Mouse (Mus musculus) limb, embryonic 15.5 days (tissue): ENCODE measurements at regions not wholly inside any gene's neighbourhood (a gene's known extent, or its start where the extent isn't known, plus 50 kb on each side); places are given as distances from the start of the nearest gene placed in this dataset.

ENCODE experiments used
- ATAC-seq: fragments of 200-750 bp; cut with Nextera tagmentation; 2 replicates; pipeline ENCODE4 v1.8.0; 2017; ENCODE audit warnings: low read depth, moderate TSS enrichment; ENCODE audit not compliant: insufficient number of reproducible peaks, low FRiP score, low TSS enrichment
- H3K27ac ChIP-seq: fragments of 300-500 bp; sonication (generic); 2 replicates; pipeline ENCODE4 v1.5.1; 2015; ENCODE audit warnings: moderate library complexity, mild to moderate bottlenecking, inconsistent platforms
- H3K27me3 ChIP-seq: fragments of 300-500 bp; sonication (generic); 2 replicates; pipeline ENCODE4 v1.6.1; 2015; ENCODE audit warnings: inconsistent platforms
- H3K36me3 ChIP-seq: fragments of 300-500 bp; sonication (generic); 2 replicates; pipeline ENCODE4 v1.6.1; 2015; ENCODE audit warnings: inconsistent platforms
- H3K4me1 ChIP-seq: fragments of 300-500 bp; sonication (generic); 2 replicates; pipeline ENCODE4 v1.6.1; 2015; ENCODE audit warnings: inconsistent platforms
- H3K4me2 ChIP-seq: fragments of 300-500 bp; sonication (generic); 2 replicates; pipeline ENCODE4 v1.6.1; 2015; ENCODE audit warnings: mild to moderate bottlenecking, inconsistent platforms
- H3K4me3 ChIP-seq: fragments of 300-500 bp; sonication (generic); 2 replicates; pipeline ENCODE4 v1.5.1; 2015; ENCODE audit warnings: mild to moderate bottlenecking, inconsistent platforms
- H3K9ac ChIP-seq: fragments of 300-500 bp; sonication (generic); 2 replicates; pipeline ENCODE4 v1.6.1; 2015; ENCODE audit warnings: inconsistent platforms
- H3K9me3 ChIP-seq: fragments of 300-500 bp; sonication (generic); 2 replicates; pipeline ENCODE4 v1.6.1; 2016; ENCODE audit warnings: inconsistent platforms
- WGBS: fragments of 180-500 bp; shearing (Covaris S2); methylation state at CpG from one replicate; pipeline ENCODE4 v1.1.7; 2015; 5-methylcytosine and 5-hydroxymethylcytosine counted together

DNA sequence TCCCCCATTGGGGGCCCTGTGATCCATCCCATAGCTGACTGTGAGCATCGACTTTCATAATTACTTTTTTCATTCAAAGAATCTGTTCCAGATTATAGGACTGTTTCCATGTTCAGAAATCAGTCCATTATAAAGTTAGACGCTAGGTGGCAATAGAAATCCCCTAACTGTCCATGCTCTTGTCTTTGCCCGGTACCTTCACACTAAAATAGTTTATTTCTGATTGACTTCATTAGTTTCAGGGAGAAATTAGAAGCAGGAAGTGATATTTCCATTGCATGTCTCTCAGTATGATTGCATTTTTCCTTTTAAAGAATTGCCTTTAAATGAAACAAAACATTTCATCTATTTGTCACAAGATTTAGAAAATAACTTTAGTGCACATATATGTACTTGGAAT lies 131.7 kb downstream of the Fbxo8 start:
- Histone ChIP-seq H3K4me2 (no peak overlapping the region), H3K27me3 (no peaks in the 10 kb centered on the region), H3K9me3 (no peaks in the 10 kb centered on the region), H3K4me3 (no peak overlapping the region), H3K36me3 (no peaks in the 10 kb centered on the region), H3K4me1 (no peaks in the 10 kb centered on the region), H3K9ac (no peak overlapping the region), H3K27ac (no peak overlapping the region)
- no peak for ATAC-seq
- 8% methylated on average over 3 of the region's 3 CpGs for WGBS

DNA sequence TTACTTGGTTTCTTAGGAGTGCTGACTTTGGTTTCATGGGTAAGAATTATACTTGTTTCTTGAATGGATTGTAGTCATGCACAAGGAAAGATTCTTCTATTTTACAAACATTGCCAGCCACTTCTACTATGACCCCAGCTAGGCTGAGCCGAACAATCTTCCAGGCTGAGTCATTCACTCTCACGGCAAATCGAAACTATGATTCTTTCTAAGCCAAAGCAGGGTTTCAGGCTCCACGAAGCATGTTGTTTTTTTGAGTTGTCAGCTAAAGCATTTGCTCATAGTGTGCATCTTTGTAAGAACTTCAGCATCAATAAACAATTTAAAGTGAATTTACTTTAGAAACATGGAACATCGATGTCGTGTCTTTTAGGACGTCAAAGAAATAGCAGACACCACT lies 133.5 kb downstream of the Fbxo8 start:
- H3K27ac ChIP-seq, result no peak overlapping the region
- ATAC-seq, result no peak
- no peaks in the 10 kb centered on the region for H3K9me3 ChIP-seq
- H3K36me3 ChIP-seq, result no peaks in the 10 kb centered on the region
- no peaks in the 10 kb centered on the region for H3K27me3 ChIP-seq
- no peak overlapping the region for H3K4me3 ChIP-seq
- no peak overlapping the region for H3K4me2 ChIP-seq
- H3K9ac ChIP-seq, result no peak overlapping the region
- no peaks in the 10 kb centered on the region for H3K4me1 ChIP-seq
- WGBS, result 82% methylated on average over 7 of the region's 7 CpGs

DNA sequence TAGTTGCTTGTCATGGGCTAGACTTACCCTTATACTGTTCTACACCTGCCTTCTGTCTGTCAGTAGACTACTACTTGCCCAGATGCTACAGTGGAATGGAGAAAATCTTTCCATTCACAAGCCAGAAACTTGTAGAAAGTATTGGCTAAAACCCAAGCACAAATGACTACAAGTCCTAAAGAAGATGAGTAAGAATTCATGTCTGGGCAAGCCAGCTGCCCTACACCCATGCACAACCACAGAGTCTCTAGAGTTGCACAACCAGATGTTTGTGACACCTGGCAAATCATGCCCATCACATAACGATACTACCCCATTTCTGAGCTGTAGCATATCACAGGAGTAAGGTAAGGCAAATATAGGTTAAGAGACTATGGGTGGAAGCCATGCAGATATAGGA lies 144.5 kb downstream of the Fbxo8 start:
- H3K36me3 ChIP-seq, result no peaks in the 10 kb centered on the region

DNA sequence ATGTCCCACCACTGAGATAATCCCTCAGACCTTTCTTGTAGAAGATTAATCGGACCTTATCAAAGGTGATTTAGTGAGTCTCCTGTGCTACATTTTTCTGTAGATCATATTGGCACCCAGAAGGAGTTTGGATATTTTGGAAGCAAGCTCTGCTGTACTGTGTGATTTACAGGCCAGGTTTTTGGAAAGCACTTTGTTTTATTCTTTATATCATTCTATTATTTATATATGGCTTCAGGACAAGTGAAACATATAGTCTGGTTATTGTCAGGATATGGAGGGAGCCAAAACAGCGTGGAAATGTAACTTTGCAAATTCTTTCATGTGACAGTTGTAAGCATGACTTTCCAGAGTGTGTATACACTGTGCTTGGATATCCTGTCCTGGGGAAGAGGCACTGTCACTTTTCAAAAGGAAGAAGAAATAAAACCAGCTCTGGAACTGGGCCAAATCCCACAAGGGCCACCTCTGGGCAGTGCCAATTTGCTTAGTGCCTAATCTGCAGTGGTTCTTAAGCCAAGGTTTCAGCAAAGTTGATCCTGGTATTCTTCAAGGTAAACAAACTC lies 149.8 kb downstream of the Fbxo8 start:
- H3K36me3 ChIP-seq, result no peaks in the 10 kb centered on the region
- H3K27me3 ChIP-seq, result no peaks in the 10 kb centered on the region
- H3K4me2 ChIP-seq, result no peak overlapping the region
- no peak overlapping the region for H3K4me3 ChIP-seq
- H3K9ac ChIP-seq, result no peak overlapping the region
- H3K27ac ChIP-seq, result no peak overlapping the region
- ATAC-seq, result no peak
- WGBS, result 71% methylated on average over 2 of the region's 2 CpGs
- no peaks in the 10 kb centered on the region for H3K9me3 ChIP-seq
- H3K4me1 ChIP-seq, result no peaks in the 10 kb centered on the region

More for the DNA sequence above, 144.5 kb downstream of the Fbxo8 start:
- Histone ChIP-seq H3K4me2 (no peak overlapping the region), H3K9me3 (no peaks in the 10 kb centered on the region), H3K27ac (no peak overlapping the region), H3K4me3 (no peak overlapping the region), H3K4me1 (no peaks in the 10 kb centered on the region), H3K27me3 (no peaks in the 10 kb centered on the region), H3K9ac (no peak overlapping the region)
- 76% methylated on average over 1 of the region's 1 CpGs for WGBS
- ATAC-seq, result no peak

DNA sequence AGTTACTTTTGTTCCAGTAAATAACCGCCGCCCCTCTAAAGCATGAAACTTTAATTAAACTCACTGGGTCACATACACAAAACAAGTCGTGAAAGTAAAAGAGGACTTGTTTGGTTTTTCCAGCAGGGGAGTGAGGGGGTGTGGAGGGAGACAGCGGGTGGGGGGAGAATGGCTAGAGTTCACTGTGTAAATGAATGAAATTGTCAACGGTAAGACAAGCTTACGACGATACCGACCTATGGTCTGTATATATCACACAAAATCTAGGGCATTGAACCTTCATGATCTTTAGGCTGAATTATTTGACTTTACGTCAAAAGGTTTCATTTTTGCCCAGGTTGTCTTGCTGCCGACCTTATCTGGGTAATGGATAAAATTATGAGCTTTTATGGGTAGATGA lies 155.5 kb downstream of the Fbxo8 start:
- Histone ChIP-seq H3K27ac (no peak overlapping the region), H3K9me3 (no peaks in the 10 kb centered on the region), H3K4me1 (0 out of 2 replicates have a peak, but pooled peaks cover 5% of the 10 kb centered on the region), H3K36me3 (no peaks in the 10 kb centered on the region), H3K9ac (no peak overlapping the region), H3K4me2 (no peak overlapping the region), H3K27me3 (no peaks in the 10 kb centered on the region), H3K4me3 (0 out of 2 replicates have a peak overlapping the region, but pooled peaks have one; percentile 0)
- 34% methylated on average over 10 of the region's 10 CpGs for WGBS
- no peak for ATAC-seq

DNA sequence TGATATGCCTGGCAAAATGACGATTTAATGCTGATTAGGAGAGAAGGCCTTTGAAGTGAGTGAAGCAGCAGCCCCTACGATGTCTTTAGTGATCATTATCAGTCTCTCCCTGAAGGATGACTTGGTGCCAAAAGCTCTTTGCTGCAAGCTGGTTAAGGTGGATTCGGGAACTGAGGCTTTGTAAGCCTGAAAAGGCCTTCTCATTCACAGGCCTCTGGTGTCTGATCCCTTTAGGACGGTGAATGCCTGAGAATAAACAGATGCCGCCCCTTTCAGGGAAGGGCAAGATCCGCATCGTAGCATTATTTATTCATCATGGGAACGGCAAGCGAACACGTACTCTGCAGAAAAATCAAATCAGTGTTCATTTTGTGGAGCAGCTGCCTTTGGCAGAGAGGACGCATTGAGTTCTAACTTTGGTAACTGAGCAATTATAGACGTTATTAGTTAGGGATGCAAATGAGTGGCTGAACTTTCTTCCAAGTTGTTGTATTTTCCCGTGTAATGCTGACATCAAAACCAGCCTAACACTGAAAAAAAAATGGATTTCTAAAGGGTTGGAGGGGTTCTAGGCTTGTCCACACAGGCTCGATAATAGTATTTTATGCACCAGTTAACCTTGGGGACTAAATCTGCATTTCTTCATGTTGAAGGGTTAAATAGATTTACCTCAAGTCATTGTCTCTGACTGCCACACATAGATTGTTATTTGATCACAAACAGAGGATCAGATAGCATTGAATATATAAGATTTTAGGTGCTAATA lies 156.2 kb downstream of the Fbxo8 start:
- WGBS, result 25% methylated on average over 14 of the region's 14 CpGs
- no peak for ATAC-seq
- no peak overlapping the region for H3K27ac ChIP-seq
- no peaks in the 10 kb centered on the region for H3K9me3 ChIP-seq
- H3K4me2 ChIP-seq, result 0 out of 2 replicates have a peak overlapping the region, but pooled peaks have one; percentile 19
- H3K4me3 ChIP-seq, result peak overlapping the region; percentile 0; the same call in 1 of the 2 replicates
- H3K4me1 ChIP-seq, result 0 out of 2 replicates have a peak, but pooled peaks cover 5% of the 10 kb centered on the region
- no peaks in the 10 kb centered on the region for H3K27me3 ChIP-seq
- H3K9ac ChIP-seq, result no peak overlapping the region
- no peaks in the 10 kb centered on the region for H3K36me3 ChIP-seq

DNA sequence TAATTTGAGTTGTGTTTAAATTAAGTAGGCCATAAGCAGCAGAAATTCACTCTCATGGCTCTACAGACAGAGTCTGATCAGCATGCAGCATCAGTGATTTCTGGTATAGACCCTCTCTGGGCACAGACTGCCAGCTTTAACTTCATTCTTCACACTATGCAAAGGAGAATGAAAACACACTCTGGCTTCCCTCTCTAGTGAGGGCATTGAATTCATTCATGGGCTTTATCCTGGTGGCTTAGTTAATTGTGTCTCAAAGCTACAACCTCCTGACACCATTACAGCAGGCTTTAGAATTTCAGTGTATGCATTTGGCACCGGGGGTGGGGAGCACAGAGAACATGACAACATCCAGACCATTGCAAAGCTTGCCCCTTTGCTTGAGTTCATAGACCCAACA lies 169.1 kb downstream of the Fbxo8 start:
- H3K9me3 ChIP-seq, result no peaks in the 10 kb centered on the region
- no peak overlapping the region for H3K4me3 ChIP-seq
- WGBS, result 87% methylated on average over 1 of the region's 1 CpGs
- H3K4me1 ChIP-seq, result no peaks in the 10 kb centered on the region
- H3K9ac ChIP-seq, result no peak overlapping the region
- no peaks in the 10 kb centered on the region for H3K36me3 ChIP-seq
- H3K4me2 ChIP-seq, result no peak overlapping the region
- H3K27me3 ChIP-seq, result no peaks in the 10 kb centered on the region
- no peak for ATAC-seq
- H3K27ac ChIP-seq, result no peak overlapping the region

DNA sequence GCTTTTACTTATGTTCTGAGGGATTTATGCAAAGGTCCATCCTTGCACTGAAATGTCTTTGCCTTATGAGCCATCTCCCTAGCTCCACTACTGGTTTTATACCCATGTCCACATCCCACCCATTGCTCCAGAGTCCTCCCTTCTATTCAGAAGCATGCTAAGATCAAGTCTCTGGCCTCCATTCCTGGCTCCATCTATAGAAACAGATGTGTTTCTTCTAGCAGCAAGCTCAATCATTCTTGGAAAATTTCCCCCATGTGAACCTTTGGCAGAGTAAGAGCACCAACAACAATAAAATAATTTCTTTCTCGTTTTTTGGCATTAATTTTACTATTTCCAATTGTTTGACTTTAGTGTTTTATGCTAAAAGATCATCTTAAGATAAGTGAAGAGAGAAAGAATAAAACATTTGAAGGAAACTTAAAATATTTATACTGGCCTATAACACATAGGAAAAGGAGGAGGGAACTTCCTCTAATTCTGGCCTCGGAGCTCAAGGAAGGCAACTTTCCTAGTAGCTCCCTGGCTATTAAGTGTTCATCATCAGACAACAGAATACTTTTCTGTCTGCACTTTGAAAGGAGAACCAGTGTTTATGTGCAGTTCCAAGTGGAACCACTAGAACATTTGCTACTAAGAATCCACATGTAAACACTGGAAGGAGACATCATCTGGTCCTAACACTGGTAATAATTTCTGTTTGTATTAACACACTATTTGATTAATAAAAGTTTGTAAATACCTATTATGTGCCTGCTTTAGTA lies 171.8 kb downstream of the Fbxo8 start:
- no peaks in the 10 kb centered on the region for H3K9me3 ChIP-seq
- H3K27ac ChIP-seq, result no peak overlapping the region
- no peaks in the 10 kb centered on the region for H3K4me1 ChIP-seq
- no peak overlapping the region for H3K4me2 ChIP-seq
- ATAC-seq, result no peak
- H3K36me3 ChIP-seq, result no peaks in the 10 kb centered on the region
- no peak overlapping the region for H3K4me3 ChIP-seq
- 40% methylated on average over 2 of the region's 2 CpGs for WGBS
- H3K27me3 ChIP-seq, result no peaks in the 10 kb centered on the region
- H3K9ac ChIP-seq, result no peak overlapping the region

DNA sequence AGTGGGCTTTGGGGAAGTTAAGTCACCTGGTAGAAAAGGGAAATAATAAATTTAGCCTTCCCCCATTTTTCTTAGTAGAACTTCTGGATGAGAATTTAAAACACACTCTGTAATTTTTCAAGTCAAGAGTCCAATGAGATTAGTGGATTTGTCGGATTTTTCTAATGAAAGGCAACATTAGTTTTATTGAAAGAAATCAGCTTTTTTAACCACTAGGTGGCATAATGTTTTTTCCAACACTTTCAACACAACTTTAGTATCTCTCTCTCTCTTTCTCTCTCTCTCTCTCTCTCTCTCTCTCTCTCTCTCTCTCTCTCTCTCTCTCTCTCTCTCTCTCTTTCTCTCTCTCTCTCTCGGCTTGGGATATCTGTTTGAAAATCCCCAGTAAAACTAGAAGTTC lies 173.7 kb downstream of the Fbxo8 start:
- Histone ChIP-seq H3K36me3 (no peaks in the 10 kb centered on the region), H3K9ac (no peak overlapping the region), H3K4me1 (no peaks in the 10 kb centered on the region), H3K27ac (no peak overlapping the region), H3K27me3 (no peaks in the 10 kb centered on the region), H3K4me2 (no peak overlapping the region), H3K4me3 (no peak overlapping the region), H3K9me3 (no peaks in the 10 kb centered on the region)
- WGBS, result 63% methylated on average over 2 of the region's 2 CpGs
- no peak for ATAC-seq

DNA sequence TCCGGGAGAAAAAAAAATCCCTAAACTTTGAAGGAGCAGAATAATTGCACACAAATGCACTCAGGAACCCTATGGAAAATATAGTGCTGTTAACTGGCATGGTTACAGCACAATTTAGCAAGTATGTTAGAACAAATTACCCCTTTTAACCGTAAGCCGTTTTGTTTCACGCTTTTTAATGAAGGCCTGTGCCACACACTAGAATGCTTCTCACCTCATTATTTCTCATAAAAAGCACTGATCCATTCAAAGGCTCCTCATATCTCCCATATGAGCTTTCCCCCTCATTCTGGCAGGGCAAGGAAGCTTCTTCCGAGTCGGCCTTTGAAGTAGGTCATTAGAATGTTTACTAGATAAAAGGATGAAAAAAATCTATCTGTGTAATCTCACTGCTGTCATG lies 182.4 kb downstream of the Fbxo8 start:
- no peak overlapping the region for H3K4me3 ChIP-seq
- no peak overlapping the region for H3K27ac ChIP-seq
- no peak overlapping the region for H3K4me2 ChIP-seq
- H3K9ac ChIP-seq, result no peak overlapping the region
- no peaks in the 10 kb centered on the region; the same call in 1 of the 2 replicates for H3K27me3 ChIP-seq
- WGBS, result 17% methylated on average over 6 of the region's 6 CpGs
- no peaks in the 10 kb centered on the region for H3K36me3 ChIP-seq
- no peaks in the 10 kb centered on the region for H3K9me3 ChIP-seq
- no peak for ATAC-seq
- H3K4me1 ChIP-seq, result no peaks in the 10 kb centered on the region

DNA sequence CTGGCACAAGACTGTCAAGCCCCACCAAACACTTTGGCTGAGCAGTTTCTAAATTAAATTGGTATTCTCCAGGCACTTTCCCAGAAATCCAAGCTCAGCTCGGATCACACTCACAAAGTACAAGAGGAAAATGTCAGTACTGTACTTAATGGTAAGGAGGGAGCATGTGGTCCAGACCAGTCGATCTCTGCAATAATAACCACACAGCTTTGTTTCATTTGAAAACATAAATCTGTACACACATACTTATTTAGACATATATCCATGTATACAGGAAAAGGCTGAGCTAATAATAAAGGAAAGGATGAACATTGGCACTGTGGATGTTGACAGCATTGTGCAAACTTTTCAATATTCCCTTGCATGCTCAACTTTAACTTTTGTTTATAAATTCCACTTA lies 184.1 kb downstream of the Fbxo8 start:
- Histone ChIP-seq H3K36me3 (no peaks in the 10 kb centered on the region), H3K4me1 (no peaks in the 10 kb centered on the region), H3K27ac (no peak overlapping the region), H3K27me3 (no peaks in the 10 kb centered on the region; the same call in 1 of the 2 replicates), H3K9me3 (no peaks in the 10 kb centered on the region), H3K4me2 (no peak overlapping the region), H3K9ac (no peak overlapping the region), H3K4me3 (no peak overlapping the region)
- WGBS, result 33% methylated on average over 2 of the region's 2 CpGs
- no peak for ATAC-seq

DNA sequence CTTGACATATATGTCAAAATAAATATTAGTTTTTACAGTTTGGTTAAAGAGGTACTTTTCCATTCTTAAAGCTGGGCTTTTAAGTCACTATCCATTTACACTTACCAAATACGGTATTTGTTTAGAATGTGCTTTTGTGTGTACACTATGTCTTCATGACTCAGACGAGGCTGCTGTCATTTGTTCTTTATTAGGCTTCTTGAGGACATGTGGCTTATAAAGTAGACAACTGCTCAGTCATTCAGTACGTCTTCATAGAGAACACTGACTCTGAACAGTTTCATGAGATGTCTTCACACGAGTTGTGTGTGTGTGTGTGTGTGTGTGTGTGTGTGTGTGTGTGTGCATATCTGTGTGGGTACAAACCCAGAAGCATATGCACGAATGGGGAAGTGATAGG lies 216.1 kb downstream of the Fbxo8 start:
- no peak overlapping the region for H3K27ac ChIP-seq
- 53% methylated on average over 5 of the region's 5 CpGs for WGBS
- ATAC-seq, result no peak

More for the DNA sequence above, 216.1 kb downstream of the Fbxo8 start:
- no peaks in the 10 kb centered on the region for H3K36me3 ChIP-seq
- H3K4me3 ChIP-seq, result no peak overlapping the region
- H3K4me2 ChIP-seq, result no peak overlapping the region
- H3K9ac ChIP-seq, result no peak overlapping the region
- no peaks in the 10 kb centered on the region for H3K4me1 ChIP-seq
- no peaks in the 10 kb centered on the region for H3K27me3 ChIP-seq
- no peaks in the 10 kb centered on the region for H3K9me3 ChIP-seq
